Mouse (Mus musculus) kidney, embryonic 16.5 days (tissue): ENCODE results near the gene Cacna1d. TPM values are rescaled to one million over a fixed set of nuclear protein-coding genes. Genes with fewer than 3 reads are reported as not detected.
A peak's percentile ranks its signal among the peaks of the same experiment; 100 is the strongest.

ENCODE experiments used
- ATAC-seq: fragments of 200-750 bp; cut with Nextera tagmentation; 2 replicates; pipeline ENCODE4 v1.8.0; 2017; ENCODE audit warnings: moderate TSS enrichment; ENCODE audit not compliant: low FRiP score, low TSS enrichment
- H3K27ac ChIP-seq: fragments of 300-500 bp; sonication (generic); 2 replicates; pipeline ENCODE4 v1.5.1; 2014; ENCODE audit warnings: low read length
- H3K27me3 ChIP-seq: fragments of 300-500 bp; sonication (generic); 2 replicates; pipeline ENCODE4 v1.6.1; 2014; ENCODE audit warnings: low read length, control low read depth, mixed read lengths; ENCODE audit not compliant: insufficient read depth
- H3K36me3 ChIP-seq: fragments of 300-500 bp; sonication (generic); 2 replicates; pipeline ENCODE4 v1.6.1; 2014; ENCODE audit warnings: low read length, control low read depth, mixed read lengths; ENCODE audit not compliant: insufficient read depth
- H3K4me1 ChIP-seq: fragments of 300-500 bp; sonication (generic); 2 replicates; pipeline ENCODE4 v1.6.1; 2014; ENCODE audit warnings: low read length, control low read depth, mixed read lengths; ENCODE audit not compliant: insufficient read depth
- H3K4me2 ChIP-seq: fragments of 300-500 bp; sonication (generic); replicated peaks from 2 replicates; pipeline ENCODE4 v1.6.1; 2014; ENCODE audit warnings: low read depth, low read length
- H3K4me3 ChIP-seq: fragments of 300-500 bp; sonication (generic); 2 replicates; pipeline ENCODE4 v1.5.1; 2014; ENCODE audit warnings: mild to moderate bottlenecking, low read length
- H3K9ac ChIP-seq: fragments of 300-500 bp; sonication (generic); replicated peaks from 2 replicates; pipeline ENCODE4 v1.6.1; 2014; ENCODE audit warnings: low read length
- H3K9me3 ChIP-seq: fragments of 300-500 bp; sonication (generic); 2 replicates; pipeline ENCODE4 v1.6.1; 2016; ENCODE audit warnings: low read length, control low read depth
- WGBS: fragments of 180-500 bp; shearing (Covaris S2); extraction: QIAGEN DNeasy Blood & Tissue Kit; methylation state at CpG from one replicate; pipeline ENCODE4 v1.1.7; 2014; 5-methylcytosine and 5-hydroxymethylcytosine counted together
- polyA plus RNA-seq: library from polyadenylated mRNA; unstranded; fragments of >200 nt; fragmentation: Nextera tagmentation; extraction: Ambion mirVana; gene quantifications from 2 replicates; pipeline ENCODE4 v1.2.1, GENCODE M21; 2015

Cacna1d gene
- polyA plus RNA-seq, 1 experiment from 2014 or later, result 3.0 TPM

- no peak for ATAC-seq
- Histone ChIP-seq H3K9ac (no peak overlapping the region), H3K9me3 (no peaks in the 10 kb centered on the region), H3K4me3 (no peak overlapping the region), H3K27ac (no peak overlapping the region), H3K4me2 (no peak overlapping the region), H3K27me3 (no peaks in the 10 kb centered on the region), H3K36me3 (peaks cover 27% of the 10 kb centered on the region), H3K4me1 (no peaks in the 10 kb centered on the region)
- WGBS, result 86% methylated on average over 13 of the region's 13 CpGs
Observed at GRCm38 (mm10) chr14:29998747-29999474, 492.3 kb downstream of the Cacna1d start.

- H3K27ac ChIP-seq, result no peak overlapping the region
- ATAC-seq, result no peak
Observed at GRCm38 (mm10) chr14:29997345-29997744, 493.9 kb downstream of the Cacna1d start.

GRCm38 (mm10) chr14:29996000-29996751 lies 495.1 kb downstream of the Cacna1d start:
- no peaks in the 10 kb centered on the region for H3K27me3 ChIP-seq
- H3K4me2 ChIP-seq, result no peak overlapping the region
- ATAC-seq, result peak; percentile 93
- peak overlapping the region; percentile 35 for H3K27ac ChIP-seq
- H3K9me3 ChIP-seq, result no peaks in the 10 kb centered on the region
- H3K4me3 ChIP-seq, result no peak overlapping the region
- H3K4me1 ChIP-seq, result no peaks in the 10 kb centered on the region
- H3K36me3 ChIP-seq, result peaks cover 46% of the 10 kb centered on the region
- no peak overlapping the region for H3K9ac ChIP-seq
- 75% methylated on average over 11 of the region's 11 CpGs for WGBS

More at GRCm38 (mm10) chr14:29997345-29997744, 493.9 kb downstream of the Cacna1d start:
- no peak overlapping the region for H3K4me2 ChIP-seq
- no peak overlapping the region for H3K9ac ChIP-seq
- no peak overlapping the region for H3K4me3 ChIP-seq
- H3K4me1 ChIP-seq, result no peaks in the 10 kb centered on the region
- H3K9me3 ChIP-seq, result no peaks in the 10 kb centered on the region
- no peaks in the 10 kb centered on the region for H3K27me3 ChIP-seq
- H3K36me3 ChIP-seq, result peaks cover 41% of the 10 kb centered on the region

- 81% methylated on average over 4 of the region's 4 CpGs for WGBS
- peaks cover 58% of the 10 kb centered on the region for H3K36me3 ChIP-seq
- H3K4me2 ChIP-seq, result no peak overlapping the region
- H3K9me3 ChIP-seq, result no peaks in the 10 kb centered on the region
- no peaks in the 10 kb centered on the region for H3K27me3 ChIP-seq
- H3K4me1 ChIP-seq, result no peaks in the 10 kb centered on the region
- no peak overlapping the region for H3K9ac ChIP-seq
- no peak overlapping the region for H3K4me3 ChIP-seq
- H3K27ac ChIP-seq, result no peak overlapping the region
- no peak for ATAC-seq
Observed at GRCm38 (mm10) chr14:29994976-29995375, 496.3 kb downstream of the Cacna1d start.

Other genes with a start within 250 kb of the Cacna1d start
- gene Dcp1a, start 11.9 kb downstream of the Cacna1d start, polyA plus RNA-seq, result 28.3 and 32.1 TPM in 2 replicates
- gene Tkt, start 56.9 kb upstream of the Cacna1d start, polyA plus RNA-seq, result 314 TPM in 2 replicates
- 48.9 and 52.4 TPM in 2 replicates for gene Prkcd, start 134.8 kb upstream of the Cacna1d start, polyA plus RNA-seq
- gene Rft1, start 162.9 kb upstream of the Cacna1d start, polyA plus RNA-seq, result 19.6 and 20.3 TPM in 2 replicates
- 13.6 and 14.5 TPM in 2 replicates for gene Sfmbt1, start 223.4 kb upstream of the Cacna1d start, polyA plus RNA-seq